Mouse (Mus musculus): ENCODE data around the gene Mcrip1.

The Mcrip1 gene

GRCm38 (mm10) chr11:120512790-120513453 is 36.6 kb downstream of the Mcrip1 start:
- DNase-seq (ENCODE audit: low read depth, low spot score) = no peak

DNA sequence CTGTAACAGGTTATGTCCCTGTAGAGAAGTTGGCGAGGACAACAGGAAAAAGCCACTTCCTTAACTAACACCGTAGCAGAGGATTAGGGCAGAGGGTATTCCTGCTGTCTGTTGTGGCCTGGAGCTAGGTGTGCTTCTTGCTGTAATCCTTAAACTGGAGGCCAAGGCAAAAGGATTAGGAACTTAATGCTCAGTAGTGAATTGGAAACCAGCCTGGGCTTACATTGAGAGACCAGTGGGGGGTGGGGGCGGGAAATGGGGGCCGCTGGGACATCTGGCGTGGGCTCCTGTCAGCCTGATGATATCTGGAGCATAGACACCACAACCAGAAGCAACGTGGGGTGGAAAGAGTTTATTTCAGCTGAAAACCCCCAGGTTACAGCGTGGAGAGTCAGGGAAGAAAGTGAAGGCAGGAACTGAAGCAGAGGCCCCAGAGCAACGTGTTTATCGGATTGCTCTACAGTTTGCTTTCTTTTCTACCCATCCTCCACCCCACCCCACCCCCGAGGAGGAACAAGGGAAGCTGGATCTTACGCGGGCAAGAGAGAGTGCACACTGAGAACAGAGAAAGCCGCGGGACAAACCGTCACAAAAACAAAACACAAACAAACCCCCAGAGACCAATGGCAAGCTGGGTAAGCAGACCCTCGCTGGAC is 39.0 kb downstream of the Mcrip1 start:
- DNase-seq (ENCODE audit: low read depth, low spot score) = peak; percentile 66

DNA sequence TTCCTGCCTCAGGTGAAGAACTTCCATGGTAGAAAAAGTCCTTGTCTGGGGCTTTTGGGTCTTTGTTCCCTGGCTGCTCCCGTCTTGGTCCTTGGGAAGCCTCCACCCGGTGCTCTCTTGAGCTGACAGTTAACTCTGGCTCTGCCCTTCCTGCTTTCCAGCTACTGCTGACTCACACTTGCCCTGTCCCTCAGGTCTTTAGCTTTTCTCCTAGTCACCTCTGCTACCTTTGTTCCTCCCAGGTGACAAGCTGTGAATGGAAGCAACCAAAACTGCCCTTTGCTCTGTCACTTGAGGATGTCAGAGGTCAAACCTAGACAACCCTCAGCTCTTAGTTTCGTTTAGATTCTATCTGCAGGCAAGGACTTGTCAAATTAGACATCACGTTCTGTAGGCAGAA is 39.6 kb downstream of the Mcrip1 start:
- DNase-seq (ENCODE audit: low read depth, low spot score) = peak; percentile 19

- no peak for DNase-seq (ENCODE audit: low read depth, low spot score)
These were observed 41.1 kb downstream of the Mcrip1 start for GRCm38 (mm10) chr11:120508290-120508870.

- no peak for DNase-seq (ENCODE audit: low read depth, low spot score)
These were observed 41.8 kb downstream of the Mcrip1 start for GRCm38 (mm10) chr11:120507611-120508289.

DNA sequence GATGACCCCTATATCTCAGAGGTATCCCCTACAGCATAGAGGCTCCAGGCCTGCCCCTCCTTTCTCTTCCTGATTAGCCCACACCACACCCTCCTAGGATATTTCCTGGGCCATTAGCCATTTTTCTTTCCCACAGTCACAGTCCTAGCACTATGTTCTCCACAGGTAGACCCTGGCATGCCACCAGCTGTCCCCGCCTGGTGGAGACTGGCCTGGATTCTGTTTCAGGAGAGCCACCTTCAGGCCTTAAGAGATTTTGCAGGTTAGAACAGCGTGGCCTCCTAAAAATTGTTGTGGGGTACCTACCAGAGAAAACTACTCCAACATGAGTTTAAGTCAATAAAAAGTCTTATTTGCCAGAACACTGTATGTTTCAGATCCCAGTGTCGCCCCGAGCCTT is 42.6 kb downstream of the Mcrip1 start:
- DNase-seq (ENCODE audit: low read depth, low spot score) = peak; percentile 26

DNA sequence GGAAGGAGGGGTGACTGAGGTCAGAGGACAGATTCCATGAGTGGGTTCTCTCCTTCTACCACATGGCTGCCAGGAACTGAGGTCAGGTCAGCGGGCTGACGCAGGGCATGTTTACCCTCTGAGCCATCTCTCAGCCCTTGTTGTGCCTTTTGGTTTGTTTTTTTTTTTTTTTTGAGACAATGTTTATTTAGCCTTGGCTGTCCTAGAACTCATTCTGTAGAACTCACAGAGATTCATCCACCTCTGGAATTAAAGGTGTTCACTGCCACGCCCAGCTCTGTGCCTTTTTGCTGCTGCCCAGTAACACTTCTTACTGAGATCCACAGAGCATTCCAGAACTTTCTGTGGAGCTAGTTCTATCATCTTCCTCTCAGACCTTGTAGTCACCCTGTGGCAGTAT is 43.9 kb downstream of the Mcrip1 start:
- no peak for DNase-seq (ENCODE audit: low read depth, low spot score)

GRCm38 (mm10) chr11:120501701-120502100 is 47.8 kb downstream of the Mcrip1 start:
- no peak for DNase-seq (ENCODE audit: low read depth, low spot score)

DNA sequence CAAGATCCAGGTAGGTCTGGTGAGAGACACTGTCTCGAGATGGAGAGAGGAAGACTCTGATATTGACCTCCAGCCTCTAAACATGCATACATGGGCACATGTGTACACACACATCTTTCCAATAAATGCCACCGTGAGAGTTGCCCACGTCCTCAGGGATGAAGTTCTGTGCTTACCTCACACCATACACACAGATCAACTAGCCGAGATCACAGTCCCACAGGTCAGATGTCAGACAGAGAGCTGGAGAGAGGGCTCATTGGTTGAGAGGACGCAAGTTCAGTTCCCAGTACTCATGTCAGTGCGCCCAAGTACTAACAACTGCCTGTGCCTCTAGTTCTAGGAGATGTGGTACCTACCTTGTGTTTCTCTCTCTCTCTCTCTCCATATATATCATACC is 48.5 kb downstream of the Mcrip1 start:
- no peak for DNase-seq (ENCODE audit: low read depth, low spot score)

GRCm38 (mm10) chr11:120500357-120500756 is 49.2 kb downstream of the Mcrip1 start:
- DNase-seq (ENCODE audit: low read depth, low spot score) = no peak

DNA sequence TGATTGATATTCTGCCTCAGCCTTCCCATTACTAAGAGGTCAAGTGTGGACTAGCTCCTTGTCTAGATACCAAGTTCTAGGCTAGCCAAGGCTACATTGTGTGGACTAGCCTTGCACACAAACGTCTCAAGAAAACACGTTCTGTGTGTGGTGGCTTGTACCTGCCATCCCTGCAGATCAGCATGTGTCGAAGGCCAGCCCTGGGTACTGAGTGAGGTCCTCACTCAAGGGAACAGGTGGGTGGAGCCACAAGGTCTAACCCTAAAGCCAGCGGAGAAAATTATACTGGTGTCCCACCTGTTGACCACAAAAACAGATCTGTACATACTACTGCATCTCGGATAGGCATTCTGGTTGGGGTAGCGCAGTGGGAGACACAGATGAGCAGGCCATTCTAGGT is 49.6 kb downstream of the Mcrip1 start:
- no peak for DNase-seq (ENCODE audit: low read depth, low spot score)

DNA sequence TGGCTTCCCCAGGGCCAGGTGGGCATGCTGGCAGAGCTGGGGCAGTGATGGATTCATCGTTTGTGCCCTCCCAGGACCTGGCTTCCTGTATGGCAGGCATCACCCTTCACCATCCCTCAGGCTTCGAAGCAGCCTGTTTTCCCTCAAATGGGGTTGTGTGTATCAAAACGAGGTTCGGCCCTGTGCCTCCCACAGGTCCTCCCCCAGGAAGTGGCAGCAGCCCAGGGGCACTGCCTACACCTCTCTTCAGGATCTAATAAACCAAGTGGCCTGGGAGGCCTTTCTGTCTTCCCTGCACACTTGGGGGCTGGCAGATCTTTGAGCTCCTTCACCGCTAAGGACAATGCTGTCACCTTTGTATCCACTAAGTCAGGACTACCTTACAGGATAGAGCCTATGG is 50.6 kb downstream of the Mcrip1 start:
- no peak for DNase-seq (ENCODE audit: low read depth, low spot score)

GRCm38 (mm10) chr11:120498226-120498625 is 51.3 kb downstream of the Mcrip1 start:
- DNase-seq (ENCODE audit: low read depth, low spot score) = no peak

DNA sequence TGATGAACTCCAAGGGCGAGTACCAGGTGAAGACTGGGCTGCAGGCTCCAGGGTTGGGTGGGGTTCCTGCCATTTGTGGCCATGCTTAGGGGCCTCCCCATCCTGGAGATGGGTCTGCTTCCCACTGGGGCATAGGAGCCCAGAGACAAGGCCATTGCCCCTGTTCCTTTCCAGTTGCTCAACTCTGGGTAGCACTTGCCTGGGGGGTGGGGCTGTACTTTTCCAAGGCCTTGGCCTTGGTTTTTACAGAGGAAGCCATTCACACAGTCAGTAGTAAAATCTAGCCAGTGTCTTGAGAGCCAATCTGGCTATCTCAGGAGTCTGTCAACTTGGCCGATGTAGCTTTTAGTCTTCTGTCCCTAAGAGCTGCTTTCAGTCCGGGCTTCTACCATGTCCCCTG is 52.1 kb downstream of the Mcrip1 start:
- no peak for DNase-seq (ENCODE audit: low read depth, low spot score)

DNA sequence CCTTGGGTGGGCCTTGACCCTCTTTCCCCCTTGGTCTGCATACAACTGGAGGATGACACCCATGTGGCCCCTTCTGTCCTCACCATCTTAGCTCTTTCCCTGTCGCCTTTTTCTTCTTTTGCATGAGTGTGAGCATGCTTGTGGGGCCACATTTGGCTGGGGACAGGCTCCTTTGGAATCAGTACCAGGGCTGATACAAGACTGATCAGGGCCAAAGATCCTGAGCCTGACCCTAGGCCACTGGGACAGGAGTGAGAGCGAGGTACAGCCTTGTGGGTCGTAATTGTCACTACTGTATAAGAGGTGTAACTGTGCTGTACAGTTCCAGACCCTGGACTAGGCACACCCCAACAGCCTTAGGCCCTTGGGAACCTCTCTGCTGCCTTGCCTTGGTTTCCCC is 55.6 kb downstream of the Mcrip1 start:
- DNase-seq (ENCODE audit: low read depth, low spot score) = no peak

- DNase-seq (ENCODE audit: low read depth, low spot score) = no peak
These were observed 56.2 kb downstream of the Mcrip1 start for GRCm38 (mm10) chr11:120493351-120493750.
